Mouse (Mus musculus) embryonic fibroblast, embryonic 13.5 days (primary cell): ENCODE data around the gene Prmt1.

ENCODE experiments used
- CTCF ChIP-seq: IDR thresholded peaks from 2 replicates; pipeline ENCODE4 v1.5.1; 2011; ENCODE audit warnings: mild to moderate bottlenecking, control low read depth, low read length, moderate library complexity, borderline replicate concordance; ENCODE audit not compliant: insufficient read depth
- POLR2A ChIP-seq: IDR thresholded peaks from 2 replicates; pipeline ENCODE4 v1.6.1; 2011; ENCODE audit warnings: low read depth, mild to moderate bottlenecking, control low read depth, low read length, moderate library complexity

- TF ChIP-seq POLR2A: peak; percentile 86
- no peak for TF ChIP-seq CTCF
Observed at GRCm38 (mm10) chr7:45019031-45019571, 32.7 kb upstream of the Prmt1 start.
